Mouse (Mus musculus): ENCODE measurements around the gene Sh2b1. TPM values are rescaled to one million over a fixed set of nuclear protein-coding genes. Genes with fewer than 3 reads are reported as not detected.

Sh2b1 gene
- total RNA-seq, 4 experiments from 2014 or later = 38.6 to 46.6 (median 44.3) TPM

- DNase-seq (ENCODE audit: low spot score) = no peak
These were observed 18.6 kb downstream of the Sh2b1 start for GRCm38 (mm10) chr7:126456382-126457266.

- DNase-seq (ENCODE audit: low spot score) = no peak
These were observed 20.0 kb downstream of the Sh2b1 start for GRCm38 (mm10) chr7:126455242-126455641.

- DNase-seq (ENCODE audit: low spot score) = no peak
These were observed 21.4 kb downstream of the Sh2b1 start for GRCm38 (mm10) chr7:126453861-126454260.

- no peak for DNase-seq (ENCODE audit: low spot score)
These were observed 23.0 kb downstream of the Sh2b1 start for GRCm38 (mm10) chr7:126452244-126452643.

- DNase-seq (ENCODE audit: low spot score) = no peak
These were observed 24.6 kb downstream of the Sh2b1 start for GRCm38 (mm10) chr7:126450641-126451040.

GRCm38 (mm10) chr7:126449991-126450390, 25.2 kb downstream of the Sh2b1 start:
- no peak for DNase-seq (ENCODE audit: low spot score)

- DNase-seq (ENCODE audit: low spot score) = no peak
These were observed 26.7 kb downstream of the Sh2b1 start for GRCm38 (mm10) chr7:126448481-126448880.

- DNase-seq (ENCODE audit: low spot score) = no peak
These were observed 29.0 kb downstream of the Sh2b1 start for GRCm38 (mm10) chr7:126446217-126446616.

GRCm38 (mm10) chr7:126445104-126445815, 30.0 kb downstream of the Sh2b1 start:
- no peak for DNase-seq (ENCODE audit: low spot score)

- no peak for DNase-seq (ENCODE audit: low spot score)
These were observed 30.7 kb downstream of the Sh2b1 start for GRCm38 (mm10) chr7:126444536-126444935.

- no peak for DNase-seq (ENCODE audit: low spot score)
These were observed 31.2 kb downstream of the Sh2b1 start for GRCm38 (mm10) chr7:126443997-126444396.

GRCm38 (mm10) chr7:126440134-126440533, 35.1 kb downstream of the Sh2b1 start:
- no peak for DNase-seq (ENCODE audit: low spot score)

GRCm38 (mm10) chr7:126436851-126437250, 38.4 kb downstream of the Sh2b1 start:
- peak; percentile 41 for DNase-seq (ENCODE audit: low spot score)

GRCm38 (mm10) chr7:126435801-126436200, 39.4 kb downstream of the Sh2b1 start:
- no peak for DNase-seq (ENCODE audit: low spot score)

GRCm38 (mm10) chr7:126434726-126435125, 40.5 kb downstream of the Sh2b1 start:
- no peak for DNase-seq (ENCODE audit: low spot score)

- no peak for DNase-seq (ENCODE audit: low spot score)
These were observed 45.1 kb downstream of the Sh2b1 start for GRCm38 (mm10) chr7:126430167-126430566.

GRCm38 (mm10) chr7:126429503-126429898, 45.7 kb downstream of the Sh2b1 start:
- no peak for DNase-seq (ENCODE audit: low spot score)

- DNase-seq (ENCODE audit: low spot score) = peak; percentile 93
These were observed 46.4 kb downstream of the Sh2b1 start, which contains the start of gene Rabep2 for GRCm38 (mm10) chr7:126428631-126429502. Gene Rabep2, plus strand, starts transcription at chr7:126428759.

- no peak for DNase-seq (ENCODE audit: low spot score)
These were observed 47.1 kb downstream of the Sh2b1 start for GRCm38 (mm10) chr7:126428154-126428553.

- no peak for DNase-seq (ENCODE audit: low spot score)
These were observed 47.8 kb downstream of the Sh2b1 start for GRCm38 (mm10) chr7:126427323-126427860.

- DNase-seq (ENCODE audit: low spot score) = no peak
These were observed 51.1 kb downstream of the Sh2b1 start for GRCm38 (mm10) chr7:126424161-126424560.
